Mouse (Mus musculus) heart, adult 2 months (tissue): ENCODE data around the gene Acta2.

Experiments
- CTCF ChIP-seq: fragments of 200-600 bp; IDR thresholded peaks from 2 replicates; pipeline ENCODE4 v1.8.1; 2022; ENCODE audit warnings: antibody characterized with exemption, mild to moderate bottlenecking, moderate library complexity
- EP300 ChIP-seq: fragments of 200-500 bp; IDR thresholded peaks from 2 replicates; pipeline ENCODE4 v1.6.1; 2011; ENCODE audit warnings: low read depth, low read length, control low read depth; ENCODE audit not compliant: insufficient read depth
- POLR2A ChIP-seq: fragments of 200-500 bp; IDR thresholded peaks from 2 replicates; pipeline ENCODE4 v1.6.1; 2011; ENCODE audit warnings: mild to moderate bottlenecking, low read depth, low read length, control low read depth; ENCODE audit not compliant: insufficient read depth

GRCm38 (mm10) chr19:34291956-34292355 is 36.6 kb upstream of the Acta2 start:
- no peak for TF ChIP-seq CTCF
- TF ChIP-seq EP300 = no peak
- TF ChIP-seq POLR2A = no peak
